Mouse (Mus musculus): Measurements from ENCODE around the gene Wfdc10.
"Not testable (repeated sequence)": the region's sequence is repeated elsewhere in the genome, so short reads cannot be mapped to it uniquely, and the experiment has no call there.

Wfdc10 gene

GRCm38 (mm10) chr2:164655858-164656257, at the start of gene Wfdc10:
Gene Wfdc10 (plus strand): TSS chr2:164656046.
- peak; percentile 23 for DNase-seq (ENCODE audit: low read depth)

GRCm38 (mm10) chr2:164608781-164609180, 47.1 kb upstream of the Wfdc10 start:
- no peak for DNase-seq (ENCODE audit: low read depth)

- DNase-seq (ENCODE audit: low read depth) = not testable (repeated sequence)
Observed at GRCm38 (mm10) chr2:164613471-164613870, 42.4 kb upstream of the Wfdc10 start, which contains the start of the genes Wfdc6b and Wfdc8. Gene Wfdc6b (plus strand): TSS chr2:164613522. Gene Wfdc8 (minus strand): TSS chr2:164613626.

- no peak for DNase-seq (ENCODE audit: low read depth)
Observed at GRCm38 (mm10) chr2:164615386-164615785, 40.5 kb upstream of the Wfdc10 start.

GRCm38 (mm10) chr2:164619050-164619449, 36.8 kb upstream of the Wfdc10 start:
- no peak for DNase-seq (ENCODE audit: low read depth)

GRCm38 (mm10) chr2:164621775-164622174, 34.1 kb upstream of the Wfdc10 start:
- DNase-seq (ENCODE audit: low read depth) = no peak

GRCm38 (mm10) chr2:164635266-164635665, 20.6 kb upstream of the Wfdc10 start:
- DNase-seq (ENCODE audit: low read depth) = peak; percentile 12

- no peak for DNase-seq (ENCODE audit: low read depth)
Observed at GRCm38 (mm10) chr2:164638696-164639095, 17.1 kb upstream of the Wfdc10 start, which contains the start of gene Wfdc16. Gene Wfdc16 (minus strand): TSS chr2:164638796.

GRCm38 (mm10) chr2:164641129-164641528, 14.7 kb upstream of the Wfdc10 start:
- peak; percentile 36 for DNase-seq (ENCODE audit: low read depth)

- DNase-seq (ENCODE audit: low read depth) = no peak
Observed at GRCm38 (mm10) chr2:164641881-164642673, 13.8 kb upstream of the Wfdc10 start.

- DNase-seq (ENCODE audit: low read depth) = no peak
Observed at GRCm38 (mm10) chr2:164656483-164656882, 637 bp downstream of the Wfdc10 start, which contains the start of gene Wfdc9. Gene Wfdc9 (minus strand): TSS chr2:164656583.

- DNase-seq (ENCODE audit: low read depth) = no peak
Observed at GRCm38 (mm10) chr2:164664851-164665250, 9.0 kb downstream of the Wfdc10 start.

- DNase-seq (ENCODE audit: low read depth) = no peak
Observed at GRCm38 (mm10) chr2:164670261-164670660, 14.4 kb downstream of the Wfdc10 start.

- DNase-seq (ENCODE audit: low read depth) = no peak
Observed at GRCm38 (mm10) chr2:164670938-164671337, 15.1 kb downstream of the Wfdc10 start.

- no peak for DNase-seq (ENCODE audit: low read depth)
Observed at GRCm38 (mm10) chr2:164673987-164674386, 18.1 kb downstream of the Wfdc10 start, which contains the start of gene Wfdc11. Gene Wfdc11 (minus strand): TSS chr2:164674087.

- DNase-seq (ENCODE audit: low read depth) = no peak
Observed at GRCm38 (mm10) chr2:164676103-164676502, 20.3 kb downstream of the Wfdc10 start.

- no peak for DNase-seq (ENCODE audit: low read depth)
Observed at GRCm38 (mm10) chr2:164676916-164677685, 21.3 kb downstream of the Wfdc10 start.

GRCm38 (mm10) chr2:164678848-164679625, 23.2 kb downstream of the Wfdc10 start:
- DNase-seq (ENCODE audit: low read depth) = peak; percentile 72

GRCm38 (mm10) chr2:164679906-164680305, 24.1 kb downstream of the Wfdc10 start:
- DNase-seq (ENCODE audit: low read depth) = peak; percentile 33

GRCm38 (mm10) chr2:164684807-164685206, 29.0 kb downstream of the Wfdc10 start, which contains the start of gene Wfdc13:
Gene Wfdc13 (plus strand): TSS chr2:164685107.
- DNase-seq (ENCODE audit: low read depth) = no peak

- DNase-seq (ENCODE audit: low read depth) = no peak
Observed at GRCm38 (mm10) chr2:164698201-164698600, 42.4 kb downstream of the Wfdc10 start, which contains the start of gene Spint4. Gene Spint4 (plus strand): TSS chr2:164698501.

GRCm38 (mm10) chr2:164700959-164701358, 45.1 kb downstream of the Wfdc10 start:
- no peak for DNase-seq (ENCODE audit: low read depth)
